16 mouse cellular contexts compared by ENCODE assay signal in genomic region chr5:6769357-6769892, GRCm38 (mm10).
"Had no signal": no experiment of that assay in that cellular context is flagged by ENCODE, and none has a peak within 500 bp of the region (broad histone marks: within the 10 kb centered on the region; RNA-seq: fewer than 3 reads in every experiment).

No protein-coding gene starts in this region.

- H3K4me2 ChIP-seq: limb, embryonic 15.5 days; liver, embryonic 13.5 days; lung, embryonic 15.5 days; stomach, embryonic 15.5 days had no signal

- H3K27ac ChIP-seq: left cerebral cortex, adult 2 months; limb, embryonic 15.5 days; liver, embryonic 13.5 days; lung, embryonic 15.5 days; macrophage; stomach, embryonic 15.5 days had no signal

- H3K4me3 ChIP-seq: left cerebral cortex, adult 2 months; limb, embryonic 15.5 days; liver, embryonic 13.5 days; lung, embryonic 15.5 days; megakaryocyte, embryonic 14.5 days; myocyte; stomach, embryonic 15.5 days had no signal

- H3K4me1 ChIP-seq: limb, embryonic 15.5 days; liver, embryonic 13.5 days; lung, embryonic 15.5 days; megakaryocyte, embryonic 14.5 days; stomach, embryonic 15.5 days had no signal

- H3K27me3 ChIP-seq: limb, embryonic 15.5 days; liver, embryonic 13.5 days; lung, embryonic 15.5 days; megakaryocyte, embryonic 14.5 days; stomach, embryonic 15.5 days had no signal

- H3K36me3 ChIP-seq: limb, embryonic 15.5 days; liver, embryonic 13.5 days; lung, embryonic 15.5 days; stomach, embryonic 15.5 days had no signal

- ATAC-seq: liver, postnatal 0 days had no signal

- H3K9me3 ChIP-seq: limb, embryonic 15.5 days; liver, embryonic 13.5 days; lung, embryonic 15.5 days; megakaryocyte, embryonic 14.5 days; stomach, embryonic 15.5 days had no signal

- H3K9ac ChIP-seq: limb, embryonic 15.5 days; liver, embryonic 13.5 days; liver, postnatal 0 days; lung, embryonic 15.5 days; stomach, embryonic 15.5 days had no signal

- DNase-seq: kidney, adult 11 months; kidney, adult 9 months; kidney, postnatal 14 days; liver, embryonic 13.5 days; liver, postnatal 0 days; lung, postnatal 14 days; midbrain, embryonic 14.5 days; right cerebral cortex, postnatal 14 days; thymus, postnatal 36 days had no signal
